Mouse (Mus musculus) frontal cortex, adult 2 months (tissue): ENCODE data around the gene Shld2. TPM values are rescaled to one million over a fixed set of nuclear protein-coding genes. Genes with fewer than 3 reads are reported as not detected.
"Not testable (repeated sequence)": the region's sequence is repeated elsewhere in the genome, so short reads cannot be mapped to it uniquely, and the experiment has no call there.

Experiments
- DNase-seq, 2 experiments: peaks; one replicate each; pipeline ENCODE4 v3.0.0; 2022; ENCODE audit warnings: low spot score in 1 of 2; ENCODE audit errors: extremely low spot score in 1 of 2
- polyA plus RNA-seq: library from polyadenylated mRNA; depleted of rRNA; stranded (reverse); fragments of >200 nt; gene quantifications from 2 replicates; pipeline ENCODE4 v1.2.3, GENCODE M21; 2012

Gene Shld2
- polyA plus RNA-seq, 1 experiment, result 4.7 TPM

DNA sequence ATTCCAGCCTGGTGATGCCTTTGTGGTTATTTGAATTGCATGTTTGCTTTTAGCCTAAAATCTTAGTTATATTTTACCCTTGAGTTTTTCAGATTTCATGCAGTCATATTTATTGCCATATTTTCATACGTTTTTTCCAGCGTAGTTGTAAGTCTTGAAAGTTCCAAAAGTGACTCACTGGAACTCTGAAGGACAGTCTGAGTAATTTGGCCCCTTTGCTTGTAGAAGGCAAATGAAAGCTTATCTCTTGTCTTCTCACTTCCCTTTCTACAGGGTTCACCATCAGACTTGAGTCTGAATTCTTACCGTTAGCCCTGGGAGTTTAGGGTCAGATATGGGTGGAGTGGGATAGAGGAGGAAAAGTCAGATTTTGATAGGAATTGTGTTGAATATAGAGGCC is 16.3 kb upstream of the Shld2 start:
- no peak for DNase-seq

GRCm38 (mm10) chr14:34323576-34324085 is 13.3 kb upstream of the Shld2 start:
- no peak for DNase-seq

DNA sequence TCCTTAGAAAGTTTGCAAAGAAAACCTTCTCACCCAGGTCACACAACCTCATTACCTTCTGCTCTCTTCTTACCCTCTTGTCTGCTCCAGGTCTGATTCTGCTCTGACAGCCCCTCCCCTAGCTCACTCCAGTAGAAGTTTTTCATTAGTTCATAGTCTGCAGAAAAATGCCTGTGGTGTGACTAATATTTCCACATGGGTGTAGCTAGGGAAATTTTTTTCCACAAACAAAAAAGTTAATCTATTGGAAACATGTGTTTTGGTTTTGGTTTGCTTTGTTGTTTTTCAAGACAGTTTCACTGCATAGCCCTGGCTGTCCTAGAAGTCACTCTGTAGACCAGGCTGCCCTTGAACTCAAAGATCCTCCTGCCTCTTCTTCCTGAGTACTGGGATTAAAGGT is 7.8 kb upstream of the Shld2 start:
- no peak for DNase-seq

- no peak for DNase-seq
Observed at GRCm38 (mm10) chr14:34317431-34317830, 7.1 kb upstream of the Shld2 start.

- no peak for DNase-seq
Observed at GRCm38 (mm10) chr14:34316346-34316745, 6.1 kb upstream of the Shld2 start.

DNA sequence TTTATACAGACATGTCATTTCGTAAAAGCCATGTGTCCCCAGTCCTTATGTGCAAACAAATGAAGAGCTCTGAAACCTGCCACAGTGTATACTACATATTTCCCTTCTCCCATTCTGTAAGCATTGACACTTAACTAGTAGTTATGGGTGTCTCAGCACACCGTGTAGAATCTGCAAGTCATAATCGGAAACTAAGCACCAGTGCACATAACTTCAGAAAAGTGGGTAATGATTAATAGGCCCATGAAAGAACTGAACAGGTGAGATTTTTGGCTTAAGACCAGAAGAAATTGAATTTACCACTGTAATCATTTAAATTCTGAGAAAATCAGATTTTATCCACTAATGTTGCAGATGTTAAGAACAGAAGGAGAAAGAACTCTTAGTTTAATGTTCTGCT is 4.5 kb upstream of the Shld2 start:
- DNase-seq, result no peak

DNA sequence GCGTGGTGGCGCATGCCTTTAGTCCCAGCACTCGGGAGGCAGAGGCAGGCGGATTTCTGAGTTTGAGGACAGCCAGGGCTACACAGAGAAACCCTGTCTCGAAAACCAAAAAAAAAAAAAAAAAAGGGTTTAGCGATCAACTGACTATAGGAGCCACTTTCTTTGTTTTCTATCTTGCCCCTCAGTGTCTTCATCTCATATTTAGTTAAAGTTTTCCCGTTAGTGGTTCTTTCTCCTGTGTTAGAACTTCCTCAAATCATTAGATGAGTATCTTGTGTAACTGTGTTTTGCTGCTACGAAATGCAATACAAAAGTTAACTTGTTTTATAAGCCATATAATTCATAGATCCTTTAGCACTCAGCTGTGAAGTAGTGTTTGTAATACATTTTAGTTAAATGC is 4.1 kb upstream of the Shld2 start:
- not testable (repeated sequence) for DNase-seq

- no peak for DNase-seq
Observed at GRCm38 (mm10) chr14:34313612-34314011, 3.3 kb upstream of the Shld2 start.

- DNase-seq, result no peak
Observed at GRCm38 (mm10) chr14:34312339-34313048, 2.2 kb upstream of the Shld2 start.

GRCm38 (mm10) chr14:34311691-34312090 is 1.4 kb upstream of the Shld2 start:
- DNase-seq, result no peak

GRCm38 (mm10) chr14:34311021-34311631 is 833 bp upstream of the Shld2 start:
- peak in 1 of 2 experiments; percentile 28 for DNase-seq

DNA sequence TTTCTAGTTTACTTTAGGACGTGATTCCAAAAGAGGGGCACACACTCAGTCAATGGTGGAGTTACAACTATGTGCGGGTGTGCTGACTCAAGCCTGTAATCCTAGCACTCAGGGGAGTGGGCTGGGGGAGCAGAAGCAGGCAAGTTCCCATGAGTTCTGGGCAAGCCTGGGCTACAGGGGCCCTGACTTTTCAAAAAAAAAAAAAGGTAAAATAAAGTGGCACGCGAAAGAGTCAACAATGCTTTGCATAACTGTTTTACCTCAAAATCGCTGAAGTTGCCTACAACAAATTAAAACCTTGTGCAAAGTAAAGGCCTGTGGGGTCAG is 423 bp downstream of the Shld2 start:
- no peak for DNase-seq

DNA sequence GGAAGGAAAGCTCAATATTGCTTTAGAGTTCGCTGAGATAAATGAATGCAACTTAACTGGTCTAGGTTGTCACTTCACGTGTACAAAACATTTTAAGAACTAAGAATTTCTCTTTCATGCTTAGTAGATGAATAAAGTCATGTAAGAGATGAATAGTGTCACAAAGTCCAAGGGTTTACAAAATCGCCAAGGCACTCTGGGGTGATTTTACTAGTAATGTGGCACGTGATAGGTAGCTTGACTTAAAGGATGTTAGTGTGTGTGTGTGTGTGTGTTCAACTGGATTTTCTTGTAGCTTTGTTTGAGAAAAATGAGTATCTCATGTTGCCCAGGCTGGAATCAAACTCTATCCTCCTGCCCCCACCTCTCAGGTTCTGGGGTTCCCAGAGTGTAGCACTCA is 1.0 kb downstream of the Shld2 start:
- no peak for DNase-seq

- DNase-seq, result no peak
Observed at GRCm38 (mm10) chr14:34303265-34303680, 7.0 kb downstream of the Shld2 start.

DNA sequence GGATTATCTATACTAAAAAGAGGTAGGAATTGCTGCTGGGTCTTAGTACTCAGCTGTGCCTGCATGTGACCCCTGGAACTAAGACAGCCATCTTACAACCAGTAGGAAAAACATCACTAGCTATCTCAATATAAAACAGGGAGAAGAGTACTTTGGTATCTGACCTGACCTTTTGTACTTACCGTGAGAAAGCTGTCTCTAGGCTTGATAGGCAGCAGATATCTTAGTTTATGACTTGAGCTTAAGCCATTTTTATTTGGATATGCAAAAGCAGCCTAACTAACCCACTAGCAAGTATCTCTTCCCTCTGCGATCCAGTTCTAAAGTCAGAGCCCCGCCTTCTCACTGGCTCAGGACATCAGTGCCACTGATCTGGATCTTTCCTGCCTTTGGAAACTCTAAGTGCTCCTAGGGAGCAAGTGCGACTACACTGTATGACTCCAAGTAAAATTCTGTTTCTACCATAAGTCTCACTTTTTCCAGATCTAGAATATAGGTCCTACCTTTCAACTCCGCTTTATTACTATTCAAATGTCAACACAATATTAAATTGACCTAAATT is 7.5 kb downstream of the Shld2 start:
- DNase-seq, result no peak

DNA sequence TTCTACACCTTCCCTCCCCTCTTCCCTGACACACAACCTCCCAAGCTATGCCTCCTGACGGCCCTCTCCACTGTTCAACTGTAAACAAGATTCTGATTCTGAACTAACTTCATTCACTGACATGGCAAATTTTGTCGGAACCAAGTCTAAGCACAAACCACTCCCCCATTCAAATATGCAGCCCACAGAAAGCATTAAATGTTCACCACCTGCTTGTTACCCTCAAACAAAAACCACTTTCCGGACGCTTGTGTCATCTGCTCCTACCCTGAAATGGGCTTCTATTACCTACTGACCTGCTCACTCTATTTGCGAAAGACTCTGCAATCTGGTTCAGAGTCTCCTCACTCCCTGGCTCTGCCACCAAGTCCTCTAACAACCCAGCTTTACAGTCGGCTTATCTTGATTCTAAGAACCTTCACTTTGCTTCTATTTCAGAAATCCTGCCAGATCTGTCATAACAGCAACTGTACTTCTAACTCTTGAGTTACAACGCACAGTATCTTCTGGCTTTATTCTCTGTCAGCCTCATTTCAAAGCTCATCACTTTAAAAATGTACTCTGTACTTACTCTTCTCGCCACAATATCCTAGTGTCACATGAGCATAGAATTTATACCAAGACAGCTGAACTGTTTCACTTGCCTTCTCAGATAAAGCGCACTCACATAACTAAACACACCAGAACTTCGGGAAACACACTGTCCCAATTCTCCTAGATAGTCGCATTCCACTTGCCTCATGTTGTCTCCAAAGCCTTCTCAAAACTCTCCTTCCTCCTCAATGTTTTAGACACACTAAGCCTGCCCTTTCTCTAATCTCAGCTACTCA is 11.2 kb downstream of the Shld2 start:
- DNase-seq, result no peak

DNA sequence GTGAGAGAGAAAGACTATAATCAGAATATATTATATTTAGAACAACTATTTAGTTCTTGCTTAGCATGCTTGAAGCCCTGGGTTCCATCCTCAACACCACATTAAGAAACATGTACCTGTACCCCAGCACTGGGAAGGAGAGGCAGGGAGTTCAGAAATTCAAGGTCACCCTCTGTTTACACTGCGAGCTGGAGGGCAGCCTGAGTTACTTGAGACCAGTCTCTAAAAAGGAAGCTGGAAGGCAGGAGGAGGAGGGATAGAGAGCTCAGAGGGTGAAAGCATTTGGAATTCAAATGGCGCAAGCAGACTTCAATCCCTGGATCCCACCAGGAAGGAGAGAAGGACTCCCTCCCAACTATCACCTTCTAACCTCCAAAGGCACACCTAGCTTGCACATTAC is 12.7 kb downstream of the Shld2 start:
- no peak for DNase-seq

- no peak for DNase-seq
Observed at GRCm38 (mm10) chr14:34297038-34297437, 13.3 kb downstream of the Shld2 start.

GRCm38 (mm10) chr14:34296350-34296749 is 13.9 kb downstream of the Shld2 start:
- DNase-seq, result no peak

- no peak for DNase-seq
Observed at GRCm38 (mm10) chr14:34293641-34294040, 16.7 kb downstream of the Shld2 start.

GRCm38 (mm10) chr14:34290229-34290628 is 20.1 kb downstream of the Shld2 start:
- no peak for DNase-seq
